Mouse (Mus musculus): ENCODE results near the gene Fli1. TPM values are rescaled to one million over a fixed set of nuclear protein-coding genes. Genes with fewer than 3 reads are reported as not detected.

Gene Fli1
- polyA plus RNA-seq, 1 experiment from 2014 or later, result 24.4 TPM

GRCm38 (mm10) chr9:32534025-32534615 lies 8.5 kb downstream of the Fli1 start:
- Histone ChIP-seq H3K9ac (no peak overlapping the region), H3K27me3 (peaks cover 20% of the 10 kb centered on the region), H3K36me3 (no peaks in the 10 kb centered on the region), H3K4me1 (no peaks in the 10 kb centered on the region), H3K4me2 (replicated peaks) (no peak overlapping the region), H3K4me3 (no peak overlapping the region), H3K27ac (no peak overlapping the region), H3K9me3 (replicated peaks) (no peaks in the 10 kb centered on the region)
- ATAC-seq (ENCODE audit: low FRiP score), result no peak
- WGBS, result 82% methylated on average over 11 of the region's 11 CpGs

- Histone ChIP-seq H3K9me3 (replicated peaks) (no peaks in the 10 kb centered on the region), H3K27ac (no peak overlapping the region), H3K4me3 (no peak overlapping the region), H3K27me3 (no peaks in the 10 kb centered on the region; the same call in 1 of the 2 replicates), H3K4me1 (no peaks in the 10 kb centered on the region), H3K36me3 (no peaks in the 10 kb centered on the region), H3K4me2 (replicated peaks) (no peak overlapping the region), H3K9ac (no peak overlapping the region)
- 87% methylated on average over 4 of the region's 4 CpGs for WGBS
- ATAC-seq (ENCODE audit: low FRiP score), result no peak
These were observed 11.1 kb downstream of the Fli1 start for GRCm38 (mm10) chr9:32531588-32531987.

- H3K4me2 ChIP-seq (replicated peaks), result no peak overlapping the region
- 75% methylated on average over 1 of the region's 1 CpGs for WGBS
- no peak overlapping the region for H3K4me3 ChIP-seq
- H3K36me3 ChIP-seq, result no peaks in the 10 kb centered on the region
- no peaks in the 10 kb centered on the region for H3K4me1 ChIP-seq
- ATAC-seq (ENCODE audit: low FRiP score), result no peak
- H3K27me3 ChIP-seq, result no peaks in the 10 kb centered on the region; the same call in 1 of the 2 replicates
- H3K27ac ChIP-seq, result no peak overlapping the region
- no peaks in the 10 kb centered on the region for H3K9me3 ChIP-seq (replicated peaks)
- H3K9ac ChIP-seq, result no peak overlapping the region
These were observed 11.7 kb downstream of the Fli1 start for GRCm38 (mm10) chr9:32530975-32531374.

DNA sequence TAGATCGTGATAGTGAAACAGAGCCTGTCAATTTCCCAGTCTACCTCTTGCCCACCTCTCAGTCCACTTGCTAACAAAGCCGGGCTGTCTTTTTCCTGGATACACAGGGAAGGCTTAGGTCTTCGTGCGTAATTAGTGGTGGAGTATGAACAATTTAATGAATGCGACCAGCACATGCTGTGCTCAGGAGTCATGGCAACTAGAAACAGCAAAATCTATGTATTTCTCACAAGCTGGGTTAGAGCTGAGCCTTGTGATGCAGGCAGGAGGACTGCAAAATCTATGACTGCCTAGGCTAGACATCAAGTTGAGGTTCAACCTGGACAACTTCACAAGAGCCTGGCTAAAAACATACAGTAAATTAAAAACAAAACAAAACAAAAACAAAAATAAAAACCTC lies 12.5 kb downstream of the Fli1 start:
- Histone ChIP-seq H3K27ac (no peak overlapping the region), H3K9me3 (replicated peaks) (no peaks in the 10 kb centered on the region), H3K27me3 (no peaks in the 10 kb centered on the region; the same call in 1 of the 2 replicates), H3K36me3 (no peaks in the 10 kb centered on the region), H3K4me3 (no peak overlapping the region), H3K9ac (no peak overlapping the region), H3K4me1 (no peaks in the 10 kb centered on the region), H3K4me2 (replicated peaks) (no peak overlapping the region)
- ATAC-seq (ENCODE audit: low FRiP score), result no peak
- WGBS, result 56% methylated on average over 5 of the region's 5 CpGs

GRCm38 (mm10) chr9:32529594-32529993 lies 13.1 kb downstream of the Fli1 start:
- no peak overlapping the region for H3K9ac ChIP-seq
- H3K9me3 ChIP-seq (replicated peaks), result no peaks in the 10 kb centered on the region
- H3K4me2 ChIP-seq (replicated peaks), result no peak overlapping the region
- 88% methylated on average over 5 of the region's 5 CpGs for WGBS
- no peaks in the 10 kb centered on the region for H3K4me1 ChIP-seq
- no peak overlapping the region for H3K4me3 ChIP-seq
- no peaks in the 10 kb centered on the region; the same call in 1 of the 2 replicates for H3K27me3 ChIP-seq
- no peak for ATAC-seq (ENCODE audit: low FRiP score)
- no peak overlapping the region for H3K27ac ChIP-seq
- no peaks in the 10 kb centered on the region for H3K36me3 ChIP-seq

DNA sequence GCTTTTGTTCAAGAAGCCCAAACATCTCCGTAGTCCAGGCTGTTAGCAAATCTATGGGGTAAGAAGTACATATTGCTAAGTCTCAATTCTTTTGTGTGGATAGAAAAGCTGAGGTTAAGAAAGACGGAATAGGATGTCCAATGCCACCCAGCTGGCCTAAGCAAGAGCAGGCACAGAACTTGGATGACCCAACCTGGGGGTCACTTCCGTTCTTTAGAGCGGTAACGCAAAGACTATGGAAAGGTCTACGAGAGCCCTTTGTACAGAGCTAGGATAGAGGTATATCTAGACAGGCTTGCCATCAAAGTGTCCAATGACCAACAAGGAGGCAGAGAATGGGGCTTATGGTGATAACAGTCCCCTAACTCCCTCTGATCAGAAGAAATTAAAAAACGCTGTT lies 15.3 kb downstream of the Fli1 start:
- ATAC-seq (ENCODE audit: low FRiP score), result no peak
- no peaks in the 10 kb centered on the region for H3K4me1 ChIP-seq
- 91% methylated on average over 7 of the region's 7 CpGs for WGBS

GRCm38 (mm10) chr9:32525787-32526186 lies 16.9 kb downstream of the Fli1 start:
- Histone ChIP-seq H3K36me3 (no peaks in the 10 kb centered on the region), H3K9me3 (replicated peaks) (no peaks in the 10 kb centered on the region), H3K4me2 (replicated peaks) (no peak overlapping the region), H3K9ac (no peak overlapping the region), H3K4me3 (no peak overlapping the region), H3K27me3 (no peaks in the 10 kb centered on the region), H3K27ac (no peak overlapping the region), H3K4me1 (no peaks in the 10 kb centered on the region)
- WGBS, result 78% methylated on average over 5 of the region's 5 CpGs
- ATAC-seq (ENCODE audit: low FRiP score), result no peak

More for the DNA sequence above, 15.3 kb downstream of the Fli1 start:
- Histone ChIP-seq H3K27ac (no peak overlapping the region), H3K4me2 (replicated peaks) (no peak overlapping the region), H3K9me3 (replicated peaks) (no peaks in the 10 kb centered on the region), H3K27me3 (no peaks in the 10 kb centered on the region), H3K9ac (no peak overlapping the region), H3K4me3 (no peak overlapping the region), H3K36me3 (no peaks in the 10 kb centered on the region)

- Histone ChIP-seq H3K9ac (no peak overlapping the region), H3K4me2 (replicated peaks) (no peak overlapping the region), H3K27me3 (no peaks in the 10 kb centered on the region), H3K36me3 (no peaks in the 10 kb centered on the region), H3K4me1 (peaks cover 4% of the 10 kb centered on the region; the same call in 1 of the 2 replicates), H3K9me3 (replicated peaks) (no peaks in the 10 kb centered on the region), H3K27ac (no peak overlapping the region), H3K4me3 (no peak overlapping the region)
- no peak for ATAC-seq (ENCODE audit: low FRiP score)
- WGBS, result 62% methylated on average over 2 of the region's 2 CpGs
These were observed 20.0 kb downstream of the Fli1 start for GRCm38 (mm10) chr9:32522536-32523245.

GRCm38 (mm10) chr9:32521331-32521730 lies 21.3 kb downstream of the Fli1 start:
- no peak overlapping the region for H3K4me3 ChIP-seq
- no peaks in the 10 kb centered on the region for H3K27me3 ChIP-seq
- no peak overlapping the region for H3K4me2 ChIP-seq (replicated peaks)
- no peaks in the 10 kb centered on the region for H3K36me3 ChIP-seq
- no peak for ATAC-seq (ENCODE audit: low FRiP score)
- WGBS, result 85% methylated on average over 3 of the region's 3 CpGs
- no peak overlapping the region for H3K27ac ChIP-seq
- H3K9ac ChIP-seq, result no peak overlapping the region
- no peaks in the 10 kb centered on the region for H3K9me3 ChIP-seq (replicated peaks)
- H3K4me1 ChIP-seq, result peaks cover 4% of the 10 kb centered on the region; the same call in 1 of the 2 replicates

- no peak overlapping the region for H3K4me2 ChIP-seq (replicated peaks)
- H3K36me3 ChIP-seq, result no peaks in the 10 kb centered on the region
- no peaks in the 10 kb centered on the region for H3K27me3 ChIP-seq
- no peak overlapping the region for H3K9ac ChIP-seq
- no peak for ATAC-seq (ENCODE audit: low FRiP score)
- H3K9me3 ChIP-seq (replicated peaks), result no peaks in the 10 kb centered on the region
- H3K4me3 ChIP-seq, result no peak overlapping the region
- peaks cover 4% of the 10 kb centered on the region; the same call in 1 of the 2 replicates for H3K4me1 ChIP-seq
- H3K27ac ChIP-seq, result no peak overlapping the region
- WGBS, result 78% methylated on average over 6 of the region's 6 CpGs
These were observed 21.8 kb downstream of the Fli1 start for GRCm38 (mm10) chr9:32520821-32521220.

- H3K36me3 ChIP-seq, result no peaks in the 10 kb centered on the region
- no peak overlapping the region for H3K4me2 ChIP-seq (replicated peaks)
- peak overlapping the region; percentile 30; the same call in 1 of the 2 replicates for H3K27ac ChIP-seq
- ATAC-seq (ENCODE audit: low FRiP score), result no peak
- H3K27me3 ChIP-seq, result no peaks in the 10 kb centered on the region
- no peaks in the 10 kb centered on the region for H3K9me3 ChIP-seq (replicated peaks)
- no peak overlapping the region for H3K9ac ChIP-seq
- H3K4me1 ChIP-seq, result peaks cover 7% of the 10 kb centered on the region; the same call in 1 of the 2 replicates
- 61% methylated on average over 22 of the region's 22 CpGs for WGBS
- H3K4me3 ChIP-seq, result no peak overlapping the region
These were observed 23.3 kb downstream of the Fli1 start for GRCm38 (mm10) chr9:32519101-32520051.

All from hindbrain, embryonic 12.5 days (tissue).